Mouse (Mus musculus) midbrain, embryonic 13.5 days (tissue): ENCODE data around the gene Armc10. TPM values are rescaled to one million over a fixed set of nuclear protein-coding genes. Genes with fewer than 3 reads are reported as not detected.

Source experiments
- ATAC-seq: fragments of 200-750 bp; cut with Nextera tagmentation; 2 replicates; pipeline ENCODE4 v1.8.0; 2017; ENCODE audit warnings: mild to moderate bottlenecking, moderate TSS enrichment, moderate library complexity
- H3K27ac ChIP-seq: fragments of 300-500 bp; sonication (generic); 2 replicates; pipeline ENCODE4 v1.5.1; 2015; ENCODE audit warnings: inconsistent platforms, mild to moderate bottlenecking, moderate library complexity
- H3K27me3 ChIP-seq: fragments of 300-500 bp; sonication (generic); 2 replicates; pipeline ENCODE4 v1.6.1; 2015; ENCODE audit warnings: mild to moderate bottlenecking, inconsistent platforms
- H3K36me3 ChIP-seq: fragments of 300-500 bp; sonication (generic); 2 replicates; pipeline ENCODE4 v1.6.1; 2015; ENCODE audit warnings: mild to moderate bottlenecking, inconsistent platforms
- H3K4me1 ChIP-seq: fragments of 300-500 bp; sonication (generic); replicated peaks from 2 replicates; pipeline ENCODE4 v1.6.1; 2015; ENCODE audit warnings: inconsistent platforms
- H3K4me2 ChIP-seq: fragments of 300-500 bp; sonication (generic); replicated peaks from 2 replicates; pipeline ENCODE4 v1.6.1; 2015; ENCODE audit warnings: moderate library complexity, mild to moderate bottlenecking, inconsistent platforms
- H3K4me3 ChIP-seq: fragments of 300-500 bp; sonication (generic); replicated peaks from 2 replicates; pipeline ENCODE4 v1.5.1; 2015; ENCODE audit warnings: mild to moderate bottlenecking, inconsistent platforms
- H3K9ac ChIP-seq: fragments of 300-500 bp; sonication (generic); replicated peaks from 2 replicates; pipeline ENCODE4 v1.6.1; 2015; ENCODE audit warnings: mild to moderate bottlenecking, inconsistent platforms
- H3K9me3 ChIP-seq: fragments of 300-500 bp; sonication (generic); 2 replicates; pipeline ENCODE4 v1.6.1; 2016; ENCODE audit warnings: mild to moderate bottlenecking, inconsistent platforms
- WGBS: fragments of 180-500 bp; shearing (Covaris S2); methylation state at CpG from one replicate; pipeline ENCODE4 v1.1.7; 2015; 5-methylcytosine and 5-hydroxymethylcytosine counted together
- polyA plus RNA-seq: library from polyadenylated mRNA; unstranded; fragments of >200 nt; fragmentation: Nextera tagmentation; extraction: Ambion mirVana; gene quantifications from 2 replicates; pipeline ENCODE4 v1.2.1, GENCODE M21; 2015

The Armc10 gene
- polyA plus RNA-seq, 1 experiment from 2014 or later, result 80.8 TPM

DNA sequence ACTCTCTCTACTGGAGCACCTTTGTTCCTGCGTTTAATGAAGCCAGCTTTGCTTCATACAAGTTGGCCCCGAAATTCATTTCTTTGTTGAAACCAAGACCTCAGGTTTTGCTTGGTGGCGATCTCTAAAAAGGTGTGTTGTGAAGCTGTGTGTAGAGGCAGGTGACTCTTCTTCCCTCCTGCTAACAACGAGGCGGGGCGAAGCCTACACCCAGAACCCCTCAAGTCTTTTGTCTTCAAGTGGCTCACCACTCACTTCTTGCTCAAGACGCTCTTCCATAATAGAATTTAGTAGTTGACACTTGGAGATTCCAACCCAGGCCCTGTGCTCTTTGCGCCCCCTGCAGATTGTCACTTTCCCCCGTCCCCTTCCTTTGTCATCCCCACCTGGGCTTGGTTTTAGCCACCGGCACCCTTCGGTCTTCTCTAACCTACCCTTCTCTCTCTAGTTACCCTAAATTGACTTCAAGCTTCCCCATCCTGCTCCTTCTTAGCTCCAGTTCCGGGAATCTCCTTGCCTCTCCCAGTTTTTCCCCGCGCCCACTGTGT lies 648 bp upstream of the Armc10 start:
- Histone ChIP-seq H3K9me3 (no peaks in the 10 kb centered on the region), H3K27ac (peak overlapping the region; percentile 94), H3K4me2 (peak overlapping the region; percentile 90), H3K4me3 (peak overlapping the region; percentile 90), H3K36me3 (peaks cover 20% of the 10 kb centered on the region), H3K9ac (peak overlapping the region; percentile 53; the same call in 1 of the 2 replicates), H3K27me3 (peaks cover 10% of the 10 kb centered on the region), H3K4me1 (peaks cover 22% of the 10 kb centered on the region)
- ATAC-seq, result peak; percentile 21; the same call in 1 of the 2 replicates
- WGBS, result 16% methylated on average over 14 of the region's 14 CpGs

DNA sequence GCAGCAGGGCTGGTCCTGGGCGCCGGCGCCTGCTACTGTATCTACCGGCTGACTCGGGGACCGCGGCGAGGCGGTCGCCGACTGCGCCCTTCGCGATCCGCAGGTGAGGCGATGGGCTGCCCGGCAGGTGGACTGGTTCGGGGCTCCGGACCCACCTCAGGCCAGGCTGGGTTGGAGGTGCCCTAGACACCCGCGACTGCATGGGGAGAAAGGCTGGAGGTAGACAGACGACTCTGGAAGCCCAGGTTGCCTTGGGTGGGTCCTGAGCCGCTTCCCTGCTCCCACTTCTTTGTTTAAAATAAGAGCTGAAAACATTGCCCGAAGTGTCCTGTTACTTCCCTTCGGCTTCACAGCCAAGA lies 499 bp downstream of the Armc10 start:
- Histone ChIP-seq H3K9me3 (no peaks in the 10 kb centered on the region), H3K4me2 (peak overlapping the region; percentile 90), H3K4me3 (peak overlapping the region; percentile 90), H3K4me1 (peaks cover 22% of the 10 kb centered on the region), H3K27me3 (peaks cover 8% of the 10 kb centered on the region; the same call in 1 of the 2 replicates), H3K9ac (peak overlapping the region; percentile 95), H3K27ac (peak overlapping the region; percentile 94), H3K36me3 (peaks cover 31% of the 10 kb centered on the region)
- ATAC-seq, result no peak
- under 1% methylated on average over 25 of the region's 25 CpGs for WGBS

DNA sequence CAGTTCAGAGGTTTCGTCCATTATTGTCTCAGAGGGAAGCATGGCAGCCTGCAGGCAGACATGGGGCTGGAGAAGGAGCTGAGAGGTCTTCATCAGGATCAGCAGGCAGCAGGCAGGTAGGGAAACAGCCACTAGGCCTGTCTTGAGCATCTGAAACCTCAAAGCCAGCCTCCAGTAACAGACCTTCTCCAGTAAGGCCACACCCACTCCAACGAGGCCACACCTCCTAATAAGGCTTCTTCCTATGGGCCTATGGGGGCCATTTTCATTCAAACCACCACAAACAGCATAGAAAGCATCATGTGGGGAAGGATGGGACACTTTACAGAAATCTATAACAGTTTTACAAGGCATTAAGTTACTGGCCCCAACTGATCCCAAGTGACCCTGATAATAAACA lies 5.1 kb downstream of the Armc10 start:
- WGBS, result 75% methylated on average over 2 of the region's 2 CpGs
- Histone ChIP-seq H3K4me3 (no peak overlapping the region), H3K4me2 (no peak overlapping the region), H3K36me3 (peaks cover 64% of the 10 kb centered on the region), H3K27ac (no peak overlapping the region), H3K27me3 (no peaks in the 10 kb centered on the region), H3K9me3 (no peaks in the 10 kb centered on the region), H3K9ac (no peak overlapping the region; the same call in 1 of the 2 replicates), H3K4me1 (peaks cover 16% of the 10 kb centered on the region)
- ATAC-seq, result no peak

DNA sequence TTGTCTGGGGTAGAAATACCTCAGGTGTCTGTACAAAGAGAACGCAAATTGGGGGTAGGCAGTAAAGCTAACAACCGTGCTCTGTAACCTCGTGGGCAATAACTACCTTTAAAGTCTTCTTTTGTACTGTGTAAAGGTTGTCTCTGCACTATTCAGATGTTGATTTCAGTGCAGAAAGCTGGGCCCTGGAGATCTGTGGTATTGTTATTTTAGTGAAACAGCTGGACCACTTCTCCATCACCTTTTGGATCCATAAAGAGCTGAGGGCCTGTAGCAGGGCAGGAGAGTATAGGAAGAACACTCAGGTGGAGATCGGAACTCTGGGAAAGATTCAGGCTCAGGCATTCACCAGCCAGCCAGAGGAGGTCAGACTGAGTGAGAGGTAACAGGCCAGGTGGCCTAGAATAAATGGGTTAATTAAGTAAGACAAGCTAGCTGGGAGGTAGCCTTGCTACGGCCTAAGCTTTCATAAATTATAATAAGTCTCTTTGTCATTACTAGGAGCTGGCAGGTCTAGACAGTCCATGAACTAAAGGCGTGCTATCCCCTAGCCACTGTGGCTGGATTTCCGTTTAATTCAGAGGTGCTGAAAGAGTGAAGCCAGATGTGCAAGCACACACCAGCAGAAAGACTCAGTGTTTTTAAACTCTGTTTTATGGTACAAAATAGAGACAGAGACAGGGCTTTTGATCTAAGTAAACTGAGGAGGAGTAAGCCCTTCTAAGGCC lies 6.4 kb downstream of the Armc10 start:
- Histone ChIP-seq H3K4me3 (no peak overlapping the region), H3K4me1 (peaks cover 10% of the 10 kb centered on the region), H3K27me3 (no peaks in the 10 kb centered on the region), H3K27ac (no peak overlapping the region), H3K9ac (no peak overlapping the region), H3K9me3 (no peaks in the 10 kb centered on the region), H3K4me2 (no peak overlapping the region), H3K36me3 (peaks cover 70% of the 10 kb centered on the region)
- ATAC-seq, result no peak
- WGBS, result 92% methylated on average over 7 of the region's 7 CpGs

DNA sequence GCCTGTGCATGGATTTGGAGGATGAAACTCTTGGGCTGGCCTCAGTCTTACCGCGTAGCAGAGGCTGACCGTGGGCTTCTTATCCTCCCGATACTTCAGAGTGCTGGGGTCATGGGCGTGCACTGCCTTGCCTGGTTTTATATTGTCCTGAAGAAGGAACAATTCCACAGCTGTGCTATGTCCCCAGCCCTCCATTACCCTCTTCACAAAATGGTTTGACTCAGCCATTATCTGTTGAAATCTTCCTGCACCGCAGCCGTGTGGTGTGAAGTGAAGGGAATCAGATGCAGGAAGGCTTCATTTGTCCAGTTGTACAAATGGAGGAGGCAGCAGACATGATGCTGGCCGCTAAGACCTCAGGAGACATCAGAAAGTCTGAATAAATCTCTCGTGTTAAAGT lies 11.3 kb downstream of the Armc10 start:
- ATAC-seq, result no peak
- H3K4me2 ChIP-seq, result no peak overlapping the region
- no peaks in the 10 kb centered on the region for H3K9me3 ChIP-seq
- H3K36me3 ChIP-seq, result peaks cover 79% of the 10 kb centered on the region
- no peak overlapping the region for H3K27ac ChIP-seq
- H3K9ac ChIP-seq, result no peak overlapping the region
- H3K4me3 ChIP-seq, result no peak overlapping the region
- H3K4me1 ChIP-seq, result peaks cover 4% of the 10 kb centered on the region
- no peaks in the 10 kb centered on the region for H3K27me3 ChIP-seq
- 94% methylated on average over 9 of the region's 9 CpGs for WGBS

DNA sequence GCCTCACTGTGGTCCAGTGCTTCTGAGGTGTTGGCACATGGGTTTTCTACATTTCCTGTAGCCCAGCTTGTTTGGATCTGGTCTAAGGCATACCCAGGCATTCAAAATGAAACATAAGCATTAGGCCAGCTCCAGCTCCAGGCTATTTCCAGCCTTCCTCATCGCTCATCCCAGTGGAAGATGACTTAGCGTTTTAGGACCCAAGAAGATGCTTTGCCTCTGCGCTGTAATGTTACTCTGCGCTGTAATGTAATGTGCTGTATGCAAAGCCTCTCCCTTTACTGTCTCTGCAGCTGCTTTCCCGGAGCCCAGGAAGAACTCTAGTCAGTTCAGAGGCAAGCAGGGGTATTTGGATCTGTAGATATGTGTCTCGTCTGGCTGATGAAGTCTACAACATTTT lies 12.4 kb downstream of the Armc10 start:
- H3K9ac ChIP-seq, result no peak overlapping the region
- no peak overlapping the region for H3K27ac ChIP-seq
- peaks cover 76% of the 10 kb centered on the region for H3K36me3 ChIP-seq
- H3K9me3 ChIP-seq, result no peaks in the 10 kb centered on the region
- H3K4me2 ChIP-seq, result no peak overlapping the region
- peaks cover 4% of the 10 kb centered on the region for H3K4me1 ChIP-seq
- no peaks in the 10 kb centered on the region for H3K27me3 ChIP-seq
- no peak for ATAC-seq
- no peak overlapping the region for H3K4me3 ChIP-seq
- WGBS, result 90% methylated on average over 6 of the region's 6 CpGs

DNA sequence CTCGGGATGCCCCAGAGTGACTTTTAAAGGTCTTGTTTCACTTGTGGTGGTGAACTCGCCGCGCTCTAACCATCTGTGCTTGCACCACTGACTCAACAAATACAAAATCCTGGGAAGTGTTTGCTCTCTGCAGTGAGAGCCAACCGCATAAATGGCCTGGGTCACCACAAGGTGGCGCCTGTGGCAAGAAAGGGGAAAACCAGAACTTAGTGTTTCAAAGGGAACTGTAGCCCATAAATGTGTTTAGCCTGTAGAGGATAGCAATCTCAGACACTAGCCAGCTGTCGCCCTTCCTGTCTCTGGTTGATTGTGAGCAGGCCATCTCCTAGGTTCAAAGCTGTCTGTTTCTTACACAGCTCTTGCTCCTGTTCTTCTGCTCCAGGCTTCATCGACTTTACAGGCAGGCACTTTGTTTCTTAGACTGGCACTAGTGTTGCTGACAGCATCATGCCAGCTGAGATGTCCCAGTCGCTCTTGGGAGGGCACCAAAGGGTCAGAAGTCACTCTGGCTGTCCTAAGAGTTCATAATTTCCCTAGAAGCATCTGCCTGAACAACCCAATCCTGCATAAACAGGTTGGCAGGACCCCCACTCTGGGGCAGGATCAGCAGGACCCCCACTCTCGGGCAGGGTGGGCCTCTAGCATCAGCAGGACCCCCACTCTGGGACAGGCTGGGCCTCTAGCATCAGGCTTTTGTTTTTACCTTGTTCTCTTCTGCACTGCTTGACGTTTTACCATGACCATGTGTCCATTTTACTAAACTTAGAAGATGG lies 13.2 kb downstream of the Armc10 start:
- Histone ChIP-seq H3K9ac (no peak overlapping the region), H3K36me3 (peaks cover 76% of the 10 kb centered on the region), H3K4me1 (peaks cover 4% of the 10 kb centered on the region), H3K9me3 (no peaks in the 10 kb centered on the region), H3K4me3 (no peak overlapping the region), H3K27me3 (no peaks in the 10 kb centered on the region), H3K27ac (no peak overlapping the region), H3K4me2 (no peak overlapping the region)
- ATAC-seq, result peak; percentile 68
- WGBS, result 52% methylated on average over 11 of the region's 11 CpGs

DNA sequence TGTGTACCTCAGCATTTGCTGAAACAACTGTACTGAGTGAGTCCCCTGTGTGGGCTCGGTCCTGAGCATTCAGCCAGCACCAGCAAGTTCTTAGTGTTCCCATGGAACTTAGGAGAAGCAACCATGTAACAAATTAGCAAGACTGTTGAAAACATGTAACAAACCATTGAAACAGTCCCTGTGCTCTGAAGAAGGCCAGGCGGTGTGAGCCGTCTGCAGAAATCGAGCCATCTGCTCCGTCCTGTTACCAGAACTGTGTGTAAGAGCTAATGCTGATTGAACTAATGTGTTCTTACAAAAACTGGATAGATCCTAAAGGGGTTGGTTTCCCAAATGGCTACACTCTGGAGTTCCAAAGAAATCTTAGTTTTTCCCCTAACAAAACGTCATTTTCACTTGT lies 15.2 kb downstream of the Armc10 start:
- H3K4me1 ChIP-seq, result peaks cover 4% of the 10 kb centered on the region
- ATAC-seq, result no peak
- no peak overlapping the region for H3K4me3 ChIP-seq
- no peak overlapping the region for H3K9ac ChIP-seq
- H3K27ac ChIP-seq, result no peak overlapping the region
- no peaks in the 10 kb centered on the region for H3K9me3 ChIP-seq
- peaks cover 74% of the 10 kb centered on the region for H3K36me3 ChIP-seq
- no peak overlapping the region for H3K4me2 ChIP-seq
- no peaks in the 10 kb centered on the region for H3K27me3 ChIP-seq
- WGBS, result 87% methylated on average over 6 of the region's 6 CpGs

DNA sequence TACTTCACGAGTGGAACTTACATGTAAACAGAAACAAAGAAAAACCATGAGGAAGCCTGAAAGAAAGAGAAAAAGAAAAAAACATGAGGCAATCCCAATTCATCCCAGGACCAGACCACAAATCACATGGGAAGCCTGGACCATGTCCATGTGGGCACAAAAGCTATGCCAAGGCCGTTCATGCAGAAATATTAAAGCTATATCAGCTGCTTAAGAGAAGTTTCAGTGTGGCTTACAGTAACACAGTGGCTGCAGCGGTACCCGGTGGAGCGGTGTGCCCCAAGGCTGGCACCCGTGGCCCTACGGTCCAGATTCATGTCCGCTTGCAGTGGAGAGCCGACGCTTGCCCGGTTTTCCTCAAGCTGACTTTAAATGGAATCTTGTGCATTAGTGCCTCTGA lies 17.5 kb downstream of the Armc10 start:
- Histone ChIP-seq H3K27me3 (no peaks in the 10 kb centered on the region), H3K4me1 (peaks cover 12% of the 10 kb centered on the region), H3K9me3 (no peaks in the 10 kb centered on the region), H3K4me3 (no peak overlapping the region), H3K4me2 (no peak overlapping the region), H3K36me3 (peaks cover 60% of the 10 kb centered on the region), H3K9ac (no peak overlapping the region), H3K27ac (no peak overlapping the region)
- WGBS, result 97% methylated on average over 11 of the region's 11 CpGs
- ATAC-seq, result 0 out of 2 replicates have a peak, but pooled peaks have one; percentile 21

DNA sequence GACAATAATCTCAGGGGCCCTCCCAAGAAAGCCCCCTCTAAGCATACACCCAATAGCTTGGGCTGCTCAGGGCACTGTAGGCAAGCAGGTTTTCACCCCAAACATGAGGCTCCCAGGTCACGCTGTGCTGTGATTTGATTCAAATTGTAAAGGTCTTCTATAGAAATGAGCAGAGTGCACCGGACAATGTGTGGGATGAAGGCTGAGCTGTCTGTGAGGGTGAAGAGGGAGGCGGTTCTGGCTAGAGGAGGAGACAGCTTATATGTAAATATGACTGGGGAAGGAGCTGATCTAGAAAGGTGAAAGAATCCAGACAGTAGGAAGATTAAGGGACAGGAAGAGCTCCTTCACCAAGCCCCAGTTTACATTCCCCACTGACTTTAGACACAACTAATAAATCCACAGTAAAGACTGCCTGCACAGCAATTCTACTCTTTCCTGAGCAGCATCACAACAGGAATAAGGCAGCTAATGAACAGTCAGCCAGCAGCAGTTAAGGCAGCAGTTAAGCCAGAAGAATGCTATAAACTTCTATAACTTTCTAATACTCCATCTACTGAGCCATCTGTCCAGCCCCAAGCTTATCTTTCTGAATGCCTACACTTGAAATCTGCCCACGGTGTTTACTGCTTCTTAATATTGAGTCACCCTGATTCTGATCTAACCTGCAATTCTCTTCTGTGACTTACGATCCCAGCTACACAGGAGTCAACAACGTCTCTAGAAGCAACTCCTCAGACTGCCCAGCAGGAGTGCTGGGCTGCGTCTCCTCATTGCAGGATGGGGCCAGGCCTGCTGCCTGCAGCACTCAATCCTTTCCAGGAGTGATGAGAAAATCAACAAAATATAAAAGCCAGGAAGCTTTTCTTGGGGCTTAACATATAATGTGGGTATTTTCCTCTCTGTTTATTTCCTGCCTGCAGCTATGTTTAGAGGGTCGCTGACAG lies 21.9 kb downstream of the Armc10 start:
- no peak overlapping the region for H3K9ac ChIP-seq
- no peak overlapping the region for H3K27ac ChIP-seq
- no peaks in the 10 kb centered on the region for H3K27me3 ChIP-seq
- no peak overlapping the region for H3K4me2 ChIP-seq
- peaks cover 8% of the 10 kb centered on the region; the same call in 1 of the 2 replicates for H3K4me1 ChIP-seq
- H3K36me3 ChIP-seq, result peaks cover 22% of the 10 kb centered on the region
- no peaks in the 10 kb centered on the region for H3K9me3 ChIP-seq
- whole genome bisulfite sequencing, result 54% methylated on average over 8 of the region's 8 CpGs
- no peak for ATAC-seq
- H3K4me3 ChIP-seq, result no peak overlapping the region

DNA sequence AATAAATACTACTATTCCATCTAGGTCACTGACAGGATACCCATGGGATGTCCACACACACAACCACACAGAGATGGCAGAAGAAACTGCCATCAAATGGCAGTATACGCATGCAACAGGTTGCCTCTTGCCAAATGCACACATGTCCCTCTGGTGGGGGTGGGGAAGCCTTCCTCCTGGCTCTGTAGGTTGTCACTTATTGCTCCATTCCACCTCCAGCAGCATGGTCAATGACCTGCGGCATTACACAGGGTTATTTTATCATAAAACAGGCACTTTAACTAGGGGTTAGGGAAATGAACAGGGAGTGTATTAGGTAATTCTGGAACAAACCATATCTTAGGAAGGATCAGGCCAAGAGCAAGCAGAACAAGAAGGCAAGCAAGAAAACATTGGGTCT lies 23.7 kb downstream of the Armc10 start:
- Histone ChIP-seq H3K4me1 (peaks cover 11% of the 10 kb centered on the region; the same call in 1 of the 2 replicates), H3K4me3 (no peak overlapping the region), H3K9ac (no peak overlapping the region), H3K27ac (no peak overlapping the region), H3K27me3 (no peaks in the 10 kb centered on the region), H3K4me2 (no peak overlapping the region), H3K36me3 (peaks cover 7% of the 10 kb centered on the region), H3K9me3 (no peaks in the 10 kb centered on the region)
- ATAC-seq, result no peak
- 95% methylated on average over 2 of the region's 2 CpGs for WGBS
